Mouse (Mus musculus) heart, embryonic 14.5 days (tissue): ENCODE data around the gene Ift81. TPM values are rescaled to one million over a fixed set of nuclear protein-coding genes. Genes with fewer than 3 reads are reported as not detected.

ENCODE experiments used
- ATAC-seq: fragments of 200-750 bp; cut with Nextera tagmentation; 2 replicates; pipeline ENCODE4 v1.8.0; 2017; ENCODE audit warnings: low read depth, moderate TSS enrichment; ENCODE audit not compliant: insufficient number of reproducible peaks, insufficient read depth, low FRiP score
- H3K27ac ChIP-seq, 2 experiments: fragments of 200-500 bp in 1 of 2; fragments of 300-500 bp in 1 of 2; sonication (generic) in 1 of 2; replicated peaks in 1 of 2; 2 replicates each; pipeline ENCODE4 v1.5.1; 2012 to 2014; ENCODE audit warnings: low read depth in 2 of 2, low read length in 2 of 2, control low read depth in 1 of 2, mild to moderate bottlenecking in 1 of 2, mixed read lengths in 1 of 2; ENCODE audit not compliant: control insufficient read depth in 1 of 2, insufficient read depth in 1 of 2
- H3K27me3 ChIP-seq: fragments of 300-500 bp; sonication (generic); 2 replicates; pipeline ENCODE4 v1.6.1; 2014; ENCODE audit warnings: mild to moderate bottlenecking, low read length, control low read depth; ENCODE audit not compliant: control insufficient read depth, insufficient read depth
- H3K36me3 ChIP-seq: fragments of 300-500 bp; sonication (generic); 2 replicates; pipeline ENCODE4 v1.6.1; 2014; ENCODE audit warnings: mild to moderate bottlenecking, control low read depth, low read length, mixed read lengths; ENCODE audit not compliant: control insufficient read depth, insufficient read depth
- H3K4me1 ChIP-seq, 2 experiments: fragments of 200-500 bp in 1 of 2; fragments of 300-500 bp in 1 of 2; sonication (generic) in 1 of 2; 2 replicates each; pipeline ENCODE4 v1.6.1; 2012 to 2014; ENCODE audit warnings: low read length in 2 of 2, control low read depth in 1 of 2, mixed read lengths in 1 of 2; ENCODE audit not compliant: control insufficient read depth in 2 of 2, insufficient read depth in 2 of 2
- H3K4me2 ChIP-seq: fragments of 300-500 bp; sonication (generic); 2 replicates; pipeline ENCODE4 v1.6.1; 2014; ENCODE audit warnings: mild to moderate bottlenecking, low read length
- H3K4me3 ChIP-seq, 2 experiments: fragments of 200-500 bp in 1 of 2; fragments of 300-500 bp in 1 of 2; sonication (generic) in 1 of 2; 2 replicates each; pipeline ENCODE4 v1.5.1; 2012 to 2014; ENCODE audit warnings: low read length in 2 of 2, mild to moderate bottlenecking in 2 of 2, control low read depth in 1 of 2, low read depth in 1 of 2, moderate library complexity in 1 of 2; ENCODE audit not compliant: control insufficient read depth in 1 of 2, insufficient read depth in 1 of 2
- H3K9ac ChIP-seq: fragments of 300-500 bp; sonication (generic); 2 replicates; pipeline ENCODE4 v1.6.1; 2014; ENCODE audit warnings: mild to moderate bottlenecking, low read length
- H3K9me3 ChIP-seq: fragments of 300-500 bp; sonication (generic); 2 replicates; pipeline ENCODE4 v1.6.1; 2016; ENCODE audit warnings: low read length, control low read depth; ENCODE audit not compliant: control insufficient read depth
- WGBS: fragments of 180-500 bp; shearing (Covaris S2); extraction: QIAGEN DNeasy Blood & Tissue Kit; methylation state at CpG from one replicate; pipeline ENCODE4 v1.1.7; 2014; 5-methylcytosine and 5-hydroxymethylcytosine counted together
- polyA plus RNA-seq: library from polyadenylated mRNA; unstranded; fragments of >200 nt; fragmentation: Nextera tagmentation; extraction: Ambion mirVana; gene quantifications from 2 replicates; pipeline ENCODE4 v1.2.1, GENCODE M21; 2014

Gene Ift81
- polyA plus RNA-seq, 1 experiment from 2014 or later: 41.2 TPM

- WGBS: 70% methylated on average over 5 of the region's 5 CpGs
- Histone ChIP-seq H3K9ac (no peak overlapping the region), H3K9me3 (no peaks in the 10 kb centered on the region), H3K36me3 (no peaks in the 10 kb centered on the region), H3K4me2 (no peak overlapping the region), H3K4me3 (no peak overlapping the region), H3K27ac (no peak overlapping the region), H3K4me1 (peaks cover 44 to 66% of the 10 kb centered on the region in 2 experiments), H3K27me3 (no peaks in the 10 kb centered on the region)
- no peak for ATAC-seq
Measured at GRCm38 (mm10) chr5:122516901-122517300, 97.4 kb downstream of the Ift81 start.

GRCm38 (mm10) chr5:122516029-122516730 is 98.1 kb downstream of the Ift81 start:
- Histone ChIP-seq H3K9ac (no peak overlapping the region), H3K36me3 (no peaks in the 10 kb centered on the region), H3K9me3 (no peaks in the 10 kb centered on the region), H3K27me3 (no peaks in the 10 kb centered on the region), H3K27ac (no peak overlapping the region), H3K4me3 (no peak overlapping the region), H3K4me1 (peaks cover 48 to 71% of the 10 kb centered on the region in 2 experiments), H3K4me2 (no peak overlapping the region)
- 73% methylated on average over 11 of the region's 11 CpGs for WGBS
- ATAC-seq: no peak

- peak overlapping the region; percentile 34 for H3K4me2 ChIP-seq
- H3K9ac ChIP-seq: peak overlapping the region; percentile 13; the same call in 1 of the 2 replicates
- H3K4me1 ChIP-seq: peaks cover 52 to 72% of the 10 kb centered on the region in 2 experiments
- H3K27me3 ChIP-seq: no peaks in the 10 kb centered on the region
- peak overlapping the region in 1 of 2 experiments; percentile 29; a peak in 2 of 4 replicates for H3K27ac ChIP-seq
- H3K36me3 ChIP-seq: no peaks in the 10 kb centered on the region
- no peak overlapping the region for H3K4me3 ChIP-seq
- 40% methylated on average over 8 of the region's 8 CpGs for WGBS
- no peak for ATAC-seq
- no peaks in the 10 kb centered on the region for H3K9me3 ChIP-seq
Measured at GRCm38 (mm10) chr5:122514127-122514521, 100.2 kb downstream of the Ift81 start.

- Histone ChIP-seq H3K9ac (no peak overlapping the region), H3K27me3 (no peaks in the 10 kb centered on the region), H3K36me3 (no peaks in the 10 kb centered on the region), H3K4me3 (no peak overlapping the region), H3K9me3 (no peaks in the 10 kb centered on the region), H3K27ac (peak overlapping the region in 1 of 2 experiments; percentile 29; a peak in 2 of 4 replicates), H3K4me2 (peak overlapping the region; percentile 34), H3K4me1 (peaks cover 50 to 71% of the 10 kb centered on the region in 2 experiments)
- no peak for ATAC-seq
- WGBS: 45% methylated on average over 23 of the region's 23 CpGs
Measured at GRCm38 (mm10) chr5:122513421-122514126, 100.7 kb downstream of the Ift81 start.

GRCm38 (mm10) chr5:122512011-122512410 is 102.3 kb downstream of the Ift81 start:
- H3K9ac ChIP-seq: no peak overlapping the region; the same call in 1 of the 2 replicates
- no peaks in the 10 kb centered on the region for H3K27me3 ChIP-seq
- peaks cover 39 to 56% of the 10 kb centered on the region in 2 experiments for H3K4me1 ChIP-seq
- H3K4me3 ChIP-seq: no peak overlapping the region
- 0 out of 4 replicates have a peak overlapping the region, but pooled peaks of 1 of the 2 experiments have one; percentile 19 for H3K27ac ChIP-seq
- H3K9me3 ChIP-seq: no peaks in the 10 kb centered on the region
- H3K36me3 ChIP-seq: no peaks in the 10 kb centered on the region
- WGBS: 72% methylated on average over 6 of the region's 6 CpGs
- no peak overlapping the region for H3K4me2 ChIP-seq
- ATAC-seq: no peak

GRCm38 (mm10) chr5:122511405-122511804 is 102.9 kb downstream of the Ift81 start:
- H3K27me3 ChIP-seq: no peaks in the 10 kb centered on the region
- no peak overlapping the region for H3K4me3 ChIP-seq
- 15% methylated on average over 9 of the region's 9 CpGs for WGBS
- H3K36me3 ChIP-seq: no peaks in the 10 kb centered on the region
- H3K9me3 ChIP-seq: peaks cover 2% of the 10 kb centered on the region; the same call in 1 of the 2 replicates
- H3K4me1 ChIP-seq: peaks cover 37 to 51% of the 10 kb centered on the region in 2 experiments
- no peak for ATAC-seq
- H3K9ac ChIP-seq: peak overlapping the region; percentile 59
- H3K4me2 ChIP-seq: peak overlapping the region; percentile 38
- peak overlapping the region in 1 of 2 experiments; percentile 77; a peak in 2 of 4 replicates for H3K27ac ChIP-seq

- H3K4me2 ChIP-seq: peak overlapping the region; percentile 38
- WGBS: 31% methylated on average over 17 of the region's 17 CpGs
- peak overlapping the region; percentile 59; the same call in 1 of the 2 replicates for H3K9ac ChIP-seq
- H3K4me3 ChIP-seq: no peak overlapping the region
- H3K36me3 ChIP-seq: no peaks in the 10 kb centered on the region
- peak overlapping the region; percentile 51 to 77; a peak in 3 of 4 replicates for H3K27ac ChIP-seq
- H3K27me3 ChIP-seq: no peaks in the 10 kb centered on the region
- ATAC-seq: peak; percentile 54; the same call in 1 of the 2 replicates
- H3K9me3 ChIP-seq: peaks cover 4% of the 10 kb centered on the region; the same call in 1 of the 2 replicates
- H3K4me1 ChIP-seq: peaks cover 37 to 48% of the 10 kb centered on the region in 2 experiments
Measured at GRCm38 (mm10) chr5:122510651-122511157, 103.6 kb downstream of the Ift81 start.
